Mouse (Mus musculus) testis, postnatal 10 days (tissue): Measurements from ENCODE around the gene Pparg.

ENCODE experiments used
- DNase-seq: peaks from one replicate; pipeline ENCODE4 v3.0.0; 2021; ENCODE audit warnings: low spot score

Pparg gene

GRCm38 (mm10) chr6:115511447-115511846, 150.7 kb downstream of the Pparg start:
- no peak for DNase-seq

GRCm38 (mm10) chr6:115513207-115513606, 152.5 kb downstream of the Pparg start:
- DNase-seq, result no peak

GRCm38 (mm10) chr6:115517904-115518303, 157.2 kb downstream of the Pparg start:
- DNase-seq, result no peak

DNA sequence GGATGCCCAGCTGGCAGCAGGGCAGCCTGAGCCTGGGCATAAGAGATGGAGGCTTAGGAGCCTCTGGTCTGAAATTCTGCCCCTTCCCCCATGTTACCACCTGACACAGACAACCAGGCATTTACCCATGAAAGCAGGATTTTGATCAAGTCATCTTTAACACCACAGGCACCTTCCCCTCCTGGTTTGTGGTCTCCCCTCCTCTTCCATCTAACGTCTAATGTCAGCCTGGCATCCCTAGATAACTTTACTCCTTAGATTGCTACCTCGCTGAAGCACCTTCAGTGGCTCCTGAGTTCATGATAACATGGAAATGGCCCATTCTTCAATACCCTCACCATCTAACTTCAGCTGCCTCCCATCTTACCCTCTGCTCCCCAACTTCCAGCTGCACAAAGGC, 157.6 kb downstream of the Pparg start:
- DNase-seq, result no peak

DNA sequence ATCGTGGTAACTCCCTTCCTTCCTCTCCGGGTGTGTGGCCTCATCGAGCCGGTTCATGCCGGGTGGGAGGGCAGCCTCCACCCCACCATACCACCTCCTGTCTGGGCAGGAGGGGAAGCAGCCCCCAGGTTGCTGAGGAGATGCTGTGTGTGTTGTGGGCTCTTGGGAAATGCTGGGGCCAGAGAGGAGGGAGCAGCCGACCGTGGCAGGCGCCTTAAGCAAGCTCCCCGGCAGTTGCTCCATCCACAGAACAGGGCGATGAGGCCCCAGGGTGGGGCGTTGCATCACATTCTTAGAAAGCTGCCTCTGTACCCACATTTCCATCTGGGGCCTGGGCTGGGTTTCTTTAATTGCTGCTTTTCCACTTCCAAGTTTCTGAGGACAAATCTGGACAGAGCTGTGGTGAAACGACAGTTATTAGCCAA, 158.5 kb downstream of the Pparg start:
- DNase-seq, result no peak

DNA sequence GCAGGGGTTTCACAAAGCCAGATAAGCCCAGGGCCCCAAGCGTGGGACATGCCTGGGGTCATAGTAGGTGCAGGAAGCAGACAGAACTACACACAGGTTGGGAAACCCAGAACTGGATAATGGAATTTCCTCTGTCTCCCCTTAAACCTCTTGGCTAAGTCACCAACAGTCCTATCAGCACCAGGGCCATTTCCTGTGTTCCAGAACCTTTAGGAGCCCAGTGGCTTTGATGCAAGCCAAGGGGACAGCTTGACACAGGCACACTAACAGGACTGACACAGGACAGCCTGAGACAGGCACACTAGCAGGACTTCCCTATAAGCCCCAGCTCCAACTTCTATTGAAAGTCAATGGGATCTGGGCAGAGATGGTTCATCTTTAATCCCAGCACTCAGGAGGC, 161.2 kb downstream of the Pparg start:
- no peak for DNase-seq

- no peak for DNase-seq
These were observed 162.0 kb downstream of the Pparg start for GRCm38 (mm10) chr6:115522691-115523146.

- no peak for DNase-seq
These were observed 162.4 kb downstream of the Pparg start for GRCm38 (mm10) chr6:115523201-115523600.

DNA sequence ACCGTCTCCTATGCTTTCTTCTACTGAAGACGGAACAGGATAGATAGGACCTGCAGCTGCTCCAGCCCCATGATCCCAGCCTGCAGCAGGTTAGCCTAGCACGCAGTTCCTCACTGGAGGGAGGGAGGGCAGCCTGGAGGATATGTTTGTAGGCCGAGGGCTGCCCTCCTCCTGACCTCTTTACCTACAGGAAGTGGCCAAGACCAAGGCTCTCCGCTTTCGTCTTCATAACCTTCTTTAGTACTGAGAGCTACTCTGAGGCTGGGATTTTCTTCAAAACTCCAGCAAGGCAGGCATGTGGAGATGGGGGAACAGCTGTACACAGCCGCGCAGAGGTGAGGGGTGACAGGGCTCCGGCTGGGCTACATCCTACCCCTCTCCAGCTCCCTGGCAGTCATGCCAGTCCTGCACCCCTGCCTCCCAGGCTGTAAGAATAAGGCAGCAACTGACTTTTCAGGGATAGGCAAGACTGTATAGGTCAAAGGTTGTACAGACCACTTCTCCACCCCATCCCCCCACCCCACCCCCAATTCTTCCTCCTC, 163.8 kb downstream of the Pparg start:
- no peak for DNase-seq

DNA sequence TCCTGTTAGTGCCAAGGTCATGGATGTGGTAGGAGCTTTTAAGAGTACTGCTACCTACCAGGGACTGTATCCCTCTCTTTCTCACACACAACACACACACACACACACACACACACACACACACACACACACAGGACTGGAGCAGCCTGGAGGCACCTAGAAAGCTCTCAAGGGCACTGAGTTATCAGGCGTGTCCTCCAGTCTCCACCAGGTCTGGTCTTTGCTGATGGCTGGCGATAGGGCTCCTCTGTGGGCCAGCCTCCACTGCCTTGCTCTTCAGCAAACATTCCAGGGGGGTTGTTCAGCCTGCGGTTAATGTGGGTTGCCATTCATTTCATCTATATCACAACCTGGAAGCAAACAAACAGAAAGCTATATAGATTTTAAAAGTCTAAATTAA, 166.7 kb downstream of the Pparg start:
- DNase-seq, result no peak

GRCm38 (mm10) chr6:115528372-115528771, 167.6 kb downstream of the Pparg start:
- DNase-seq, result no peak

GRCm38 (mm10) chr6:115534617-115535016, 173.9 kb downstream of the Pparg start:
- no peak for DNase-seq

DNA sequence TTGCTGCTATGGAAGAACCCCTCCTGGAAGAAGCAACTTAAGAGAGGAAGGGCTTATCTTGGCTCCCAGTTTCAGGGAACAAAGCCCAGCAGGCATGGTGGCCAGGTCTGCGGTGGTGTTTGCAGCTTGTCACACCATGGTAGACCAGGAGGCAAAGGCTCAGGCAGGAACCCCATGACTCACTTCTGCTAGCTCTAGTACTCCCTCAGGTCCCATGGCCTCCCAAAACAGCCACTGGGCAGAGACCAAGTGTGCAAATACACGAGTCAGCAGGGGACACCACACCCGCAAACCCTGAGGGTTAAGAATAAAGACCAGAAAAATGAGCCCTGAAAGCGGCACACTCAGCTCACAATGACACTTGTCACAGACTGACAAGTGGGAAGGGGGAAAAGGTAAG, 175.4 kb downstream of the Pparg start:
- DNase-seq, result no peak

GRCm38 (mm10) chr6:115538645-115539429, 178.1 kb downstream of the Pparg start:
- peak; percentile 86 for DNase-seq
